Mouse (Mus musculus) MEL (cell line): Measurements from ENCODE around the gene Trip11. TPM values are rescaled to one million over a fixed set of nuclear protein-coding genes. Genes with fewer than 3 reads are reported as not detected.

Source experiments
- DNase-seq: peaks from one replicate; pipeline ENCODE4 v3.0.0; 2011; ENCODE audit warnings: low read depth, low spot score
- H3K27ac ChIP-seq: 2 replicates; pipeline ENCODE4 v1.5.1; 2012; ENCODE audit warnings: low read depth, mild to moderate bottlenecking, control low read depth, low read length, moderate library complexity; ENCODE audit not compliant: control insufficient read depth
- H3K27me3 ChIP-seq, 2 experiments: fragments of 150-350 bp in 1 of 2; sonication (generic) in 1 of 2; 2 replicates each; pipeline ENCODE4 v1.6.1; 2012; ENCODE audit warnings: low read length in 2 of 2, mild to moderate bottlenecking in 2 of 2, improper control_type of control experiment in 1 of 2, moderate library complexity in 1 of 2; ENCODE audit not compliant: insufficient read depth in 2 of 2, control insufficient read depth in 1 of 2
- H3K36me3 ChIP-seq, 2 experiments: 2 replicates each; pipeline ENCODE4 v1.6.1; 2012 to 2014; ENCODE audit warnings: low read length in 2 of 2, improper control_type of control experiment in 1 of 2, inconsistent platforms in 1 of 2, mild to moderate bottlenecking in 1 of 2; ENCODE audit not compliant: insufficient read depth in 2 of 2, control insufficient read depth in 1 of 2
- H3K4me1 ChIP-seq, 2 experiments: fragments of 150-350 bp in 1 of 2; sonication (generic) in 1 of 2; 2 replicates each; pipeline ENCODE4 v1.6.1; 2012; ENCODE audit warnings: low read length in 2 of 2, improper control_type of control experiment in 1 of 2, mild to moderate bottlenecking in 1 of 2; ENCODE audit not compliant: insufficient read depth in 2 of 2, control insufficient read depth in 1 of 2
- H3K4me3 ChIP-seq, 2 experiments: fragments of 150-350 bp in 1 of 2; sonication (generic) in 1 of 2; 2 replicates each; pipeline ENCODE4 v1.5.1; 2012; ENCODE audit warnings: low read depth in 2 of 2, low read length in 2 of 2, mild to moderate bottlenecking in 2 of 2, moderate library complexity in 2 of 2, control low read depth in 1 of 2, improper control_type of control experiment in 1 of 2; ENCODE audit not compliant: control insufficient read depth in 1 of 2, insufficient read depth in 1 of 2
- H3K79me2 ChIP-seq: 2 replicates; pipeline ENCODE4 v1.6.1; 2012; ENCODE audit warnings: mild to moderate bottlenecking, low read length, moderate library complexity; ENCODE audit not compliant: control insufficient read depth, poor library complexity, insufficient read depth
- H3K9ac ChIP-seq: 2 replicates; pipeline ENCODE4 v1.6.1; 2012; ENCODE audit warnings: low read depth, mild to moderate bottlenecking, control low read depth, low read length, moderate library complexity; ENCODE audit not compliant: control insufficient read depth, poor library complexity, severe bottlenecking
- H3K9me3 ChIP-seq: fragments of 150-350 bp; sonication (generic); replicated peaks from 2 replicates; pipeline ENCODE4 v1.6.1; 2012; ENCODE audit warnings: mild to moderate bottlenecking, low read length, improper control_type of control experiment, moderate library complexity; ENCODE audit not compliant: insufficient read depth
- CTCF ChIP-seq, 3 experiments: IDR thresholded peaks in 2 of 3; conservative IDR thresholded peaks in 1 of 3; 2 replicates each; pipeline ENCODE4 v1.5.1; 2011 to 2012; ENCODE audit warnings: low read length in 3 of 3, low read depth in 2 of 3, mild to moderate bottlenecking in 2 of 3, improper control_type of control experiment in 1 of 3, inconsistent platforms in 1 of 3, mixed read lengths in 1 of 3, moderate library complexity in 1 of 3; ENCODE audit not compliant: control insufficient read depth in 1 of 3, insufficient read depth in 1 of 3, poor library complexity in 1 of 3, severe bottlenecking in 1 of 3
- EP300 ChIP-seq, 2 experiments: IDR thresholded peaks; 2 replicates each; pipeline ENCODE4 v1.6.1; 2011; ENCODE audit warnings: improper control_type of control experiment in 2 of 2, low read length in 2 of 2, low read depth in 1 of 2, mild to moderate bottlenecking in 1 of 2
- ETS1 ChIP-seq: IDR thresholded peaks from 2 replicates; pipeline ENCODE4 v1.6.1; 2012; ENCODE audit warnings: low read depth, mild to moderate bottlenecking, inconsistent platforms, low read length, improper control_type of control experiment, moderate library complexity
- GATA1 ChIP-seq: IDR thresholded peaks from 2 replicates; pipeline ENCODE4 v1.6.1; 2011; ENCODE audit warnings: low read depth, low read length, improper control_type of control experiment
- HCFC1 ChIP-seq: IDR thresholded peaks from 2 replicates; pipeline ENCODE4 v1.6.1; 2012; ENCODE audit warnings: low read depth, mild to moderate bottlenecking, inconsistent platforms, low read length, improper control_type of control experiment, moderate library complexity
- KAT2A ChIP-seq: conservative IDR thresholded peaks from 2 replicates; pipeline ENCODE4 v1.6.1; 2012; ENCODE audit warnings: low read depth, low read length, improper control_type of control experiment, inconsistent platforms
- MAFK ChIP-seq: IDR thresholded peaks from 2 replicates; pipeline ENCODE4 v1.6.1; 2011; ENCODE audit warnings: low read depth, mild to moderate bottlenecking, low read length, improper control_type of control experiment, borderline replicate concordance
- MAZ ChIP-seq: IDR thresholded peaks from 2 replicates; pipeline ENCODE4 v1.6.1; 2012; ENCODE audit warnings: low read depth, mild to moderate bottlenecking, inconsistent platforms, low read length, improper control_type of control experiment
- MEF2A ChIP-seq: IDR thresholded peaks from 2 replicates; pipeline ENCODE4 v1.6.1; 2014; ENCODE audit warnings: low read depth, mild to moderate bottlenecking, inconsistent platforms, low read length, improper control_type of control experiment; ENCODE audit not compliant: poor library complexity, insufficient replicate concordance, severe bottlenecking; ENCODE audit errors: extremely low read depth
- POLR2A ChIP-seq, 2 experiments: IDR thresholded peaks; 2 replicates each; pipeline ENCODE4 v1.6.1; 2011 to 2012; ENCODE audit warnings: low read length in 2 of 2, mild to moderate bottlenecking in 2 of 2, control low read depth in 1 of 2, improper control_type of control experiment in 1 of 2, low read depth in 1 of 2, moderate library complexity in 1 of 2; ENCODE audit not compliant: control insufficient read depth in 1 of 2, insufficient read depth in 1 of 2, poor library complexity in 1 of 2
- RAD21 ChIP-seq: IDR thresholded peaks from 2 replicates; pipeline ENCODE4 v1.6.1; 2011; ENCODE audit warnings: mild to moderate bottlenecking, low read depth, low read length, improper control_type of control experiment
- RCOR1 ChIP-seq: IDR thresholded peaks from 2 replicates; pipeline ENCODE4 v1.6.1; 2012; ENCODE audit warnings: low read depth, mild to moderate bottlenecking, inconsistent platforms, low read length, improper control_type of control experiment
- TAL1 ChIP-seq: IDR thresholded peaks from 2 replicates; pipeline ENCODE4 v1.6.1; 2012; ENCODE audit warnings: mild to moderate bottlenecking, inconsistent platforms, low read length, moderate library complexity, mixed read lengths
- TBP ChIP-seq: IDR thresholded peaks from 2 replicates; pipeline ENCODE4 v1.8.0; 2011; ENCODE audit warnings: low read depth, low read length, improper control_type of control experiment
- TCF12 ChIP-seq: IDR thresholded peaks from 2 replicates; pipeline ENCODE4 v1.6.1; 2014; ENCODE audit warnings: low read depth, mild to moderate bottlenecking, inconsistent platforms, low read length, improper control_type of control experiment, moderate library complexity
- UBTF ChIP-seq: IDR thresholded peaks from 2 replicates; pipeline ENCODE4 v1.6.1; 2012; ENCODE audit warnings: low read depth, mild to moderate bottlenecking, inconsistent platforms, low read length, improper control_type of control experiment, moderate library complexity, borderline replicate concordance; ENCODE audit not compliant: insufficient read depth
- USF2 ChIP-seq, 2 experiments: IDR thresholded peaks; 2 replicates each; pipeline ENCODE4 v1.6.1; 2011 to 2012; ENCODE audit warnings: improper control_type of control experiment in 2 of 2, low read length in 2 of 2, borderline replicate concordance in 1 of 2, inconsistent platforms in 1 of 2, low read depth in 1 of 2, mild to moderate bottlenecking in 1 of 2; ENCODE audit not compliant: insufficient read depth in 1 of 2
- ZKSCAN1 ChIP-seq: IDR thresholded peaks from 2 replicates; pipeline ENCODE4 v1.6.1; 2012; ENCODE audit warnings: low read depth, mild to moderate bottlenecking, inconsistent platforms, low read length, improper control_type of control experiment, moderate library complexity
- ZMIZ1 ChIP-seq: IDR thresholded peaks from 2 replicates; pipeline ENCODE4 v1.6.1; 2012; ENCODE audit warnings: low read depth, mild to moderate bottlenecking, inconsistent platforms, low read length, improper control_type of control experiment, moderate library complexity
- ZNF384 ChIP-seq: IDR thresholded peaks from 2 replicates; pipeline ENCODE4 v1.6.1; 2012; ENCODE audit warnings: low read depth, mild to moderate bottlenecking, inconsistent platforms, low read length, improper control_type of control experiment
- polyA plus RNA-seq, 2 experiments: library from polyadenylated mRNA; stranded (reverse) in 1 of 2; unstranded in 1 of 2; fragments of >175 nt in 1 of 2; fragments of >200 nt in 1 of 2; gene quantifications; 2 replicates each; pipeline versions ENCODE4 v1.2.1 to v1.2.4; 2012; ENCODE audit warnings: low replicate concordance in 2 of 2, low read depth in 1 of 2; ENCODE audit not compliant: insufficient read length in 2 of 2, insufficient read depth in 1 of 2, missing spikeins in 1 of 2
- total RNA-seq: library from RNA; depleted of rRNA; stranded (reverse); fragments of 300-350 nt; gene quantifications from 2 replicates; pipeline ENCODE4 v1.2.3, GENCODE M21; 2012

The Trip11 gene
- total and polyA plus RNA-seq, 3 experiments, result 7.6 to 10.4 TPM; not detected in 1

GRCm38 (mm10) chr12:101897113-101897512, 16.0 kb downstream of the Trip11 start:
- Histone ChIP-seq H3K36me3 (peaks cover 0 to 37% of the 10 kb centered on the region in 2 experiments; a peak in 2 of 4 replicates), H3K4me1 (no peaks in the 10 kb centered on the region), H3K27ac (no peak overlapping the region), H3K9me3 (no peaks in the 10 kb centered on the region), H3K4me3 (no peak overlapping the region), H3K27me3 (no peaks in the 10 kb centered on the region), H3K9ac (no peak overlapping the region), H3K79me2 (no peaks in the 10 kb centered on the region)
- TF ChIP-seq RCOR1 (no peak), MAZ (no peak), ZMIZ1 (no peak), TCF12 (no peak), TAL1 (no peak), EP300 (IDR thresholded peaks at IDR 0.05; ENCODE audit: low read depth in 1 of 2, low read length in 2 of 2) (no peak), TBP (no peak)
- no peak for DNase-seq

GRCm38 (mm10) chr12:101893296-101893695, 19.8 kb downstream of the Trip11 start:
- Histone ChIP-seq H3K4me1 (no peaks in the 10 kb centered on the region), H3K36me3 (peaks cover 0 to 24% of the 10 kb centered on the region in 2 experiments; a peak in 2 of 4 replicates), H3K4me3 (no peak overlapping the region), H3K9me3 (no peaks in the 10 kb centered on the region), H3K9ac (no peak overlapping the region), H3K27ac (no peak overlapping the region), H3K79me2 (no peaks in the 10 kb centered on the region), H3K27me3 (no peaks in the 10 kb centered on the region)
- TF ChIP-seq TBP (no peak), HCFC1 (no peak), EP300 (IDR thresholded peaks at IDR 0.05; ENCODE audit: low read depth in 1 of 2, low read length in 2 of 2) (no peak), ETS1 (no peak), MAFK (no peak), MEF2A (no peak), RAD21 (no peak), KAT2A (no peak)
- no peak for DNase-seq

- Histone ChIP-seq H3K79me2 (no peaks in the 10 kb centered on the region), H3K4me3 (no peak overlapping the region), H3K27me3 (no peaks in the 10 kb centered on the region), H3K36me3 (peaks cover 0 to 26% of the 10 kb centered on the region in 2 experiments; a peak in 2 of 4 replicates), H3K9me3 (no peaks in the 10 kb centered on the region), H3K4me1 (no peaks in the 10 kb centered on the region), H3K27ac (no peak overlapping the region), H3K9ac (no peak overlapping the region)
- no peak for DNase-seq
- TF ChIP-seq UBTF (no peak), KAT2A (no peak), TCF12 (no peak), CTCF (IDR thresholded peaks at IDR 0.05 in 2 of 3, conservative IDR thresholded peaks at IDR 0.05 in 1 of 3; ENCODE audit: control insufficient read depth in 1 of 3, insufficient read depth in 1 of 3, low read depth in 2 of 3, low read length in 3 of 3, poor library complexity in 1 of 3, severe bottlenecking in 1 of 3) (no peak), EP300 (IDR thresholded peaks at IDR 0.05; ENCODE audit: low read depth in 1 of 2, low read length in 2 of 2) (no peak), RAD21 (no peak), USF2 (IDR thresholded peaks at IDR 0.05; ENCODE audit: borderline replicate concordance in 1 of 2, insufficient read depth in 1 of 2, low read depth in 1 of 2, low read length in 2 of 2) (no peak), ZKSCAN1 (no peak), POLR2A (IDR thresholded peaks at IDR 0.05; ENCODE audit: control insufficient read depth in 1 of 2, insufficient read depth in 1 of 2, low read depth in 1 of 2, low read length in 2 of 2, poor library complexity in 1 of 2) (no peak), ZNF384 (no peak), ZMIZ1 (no peak), GATA1 (no peak), MAZ (no peak)
These were observed 20.2 kb downstream of the Trip11 start for GRCm38 (mm10) chr12:101892832-101893231.
